29 mouse cellular contexts compared by ENCODE assay signal in the genomic region with DNA sequence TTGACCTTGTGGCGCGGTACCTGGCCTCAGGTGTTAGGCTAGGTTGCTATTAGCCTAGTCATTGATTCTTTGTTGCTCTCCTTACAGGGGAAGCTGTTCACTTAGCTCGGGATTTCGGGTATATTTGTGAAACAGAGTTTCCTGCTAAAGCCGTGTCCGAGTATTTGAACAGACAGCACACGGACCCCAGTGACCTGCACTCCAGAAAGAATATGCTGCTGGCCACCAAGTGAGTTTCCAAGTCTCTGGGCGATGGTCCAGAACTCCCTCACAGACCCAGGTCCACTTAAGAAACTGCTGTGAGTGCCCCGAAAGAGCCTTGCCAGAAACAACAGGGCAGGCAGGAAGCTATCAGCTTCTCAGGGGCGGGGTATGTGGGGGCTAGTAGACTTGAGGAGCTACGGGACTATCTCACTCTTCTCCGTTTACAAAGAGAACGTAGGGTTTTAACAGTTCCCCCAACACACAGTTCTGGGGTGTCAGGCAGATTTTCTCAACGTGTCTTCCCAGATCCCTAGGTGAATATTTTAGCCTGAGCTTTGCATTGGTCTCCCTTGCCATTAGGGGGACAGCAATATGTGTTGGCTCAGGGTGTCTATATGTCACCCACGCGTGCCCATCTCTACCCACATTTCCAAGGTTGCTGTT. TPM values are rescaled to one million over a fixed set of nuclear protein-coding genes. Genes with fewer than 3 reads are reported as not detected.
DNase-seq lines count a peak whose midpoint lies in the region; ATAC-seq lines count a peak whose summit lies in the region.
"Had no signal": no experiment of that assay in that cellular context is flagged by ENCODE, and none has a peak within 500 bp of the region (broad histone marks: within the 10 kb centered on the region; RNA-seq: fewer than 3 reads in every experiment).

No protein-coding gene starts in this region.

- peaks cover 93% of the 10 kb centered on the region for H3K27me3 ChIP-seq in midbrain, embryonic 11.5 days (ENCODE audit: control insufficient read depth, insufficient read depth, low read length)
- H3K27me3 ChIP-seq in midbrain, embryonic 10.5 days (ENCODE audit: low read depth, poor library complexity, severe bottlenecking) = peaks cover 99% of the 10 kb centered on the region
- peaks cover 61% of the 10 kb centered on the region for H3K27me3 ChIP-seq in limb, embryonic 15.5 days

- ATAC-seq in midbrain, embryonic 11.5 days (ENCODE audit: low FRiP score) = no peak
- ATAC-seq in limb, embryonic 15.5 days (ENCODE audit: insufficient number of reproducible peaks, low FRiP score, low TSS enrichment, low read depth) = peak; percentile 21; the same call in 1 of the 2 replicates
- ATAC-seq: forebrain, embryonic 16.5 days had no signal

- WGBS in midbrain, embryonic 11.5 days = 1% methylated on average over 16 of the region's 16 CpGs
- 3% methylated on average over 16 of the region's 16 CpGs for WGBS in midbrain, embryonic 10.5 days
- WGBS in limb, embryonic 15.5 days = 5% methylated on average over 16 of the region's 16 CpGs

- H3K36me3 ChIP-seq in midbrain, embryonic 11.5 days (ENCODE audit: control insufficient read depth, insufficient read depth, low read length) = no peaks in the 10 kb centered on the region
- H3K36me3 ChIP-seq in midbrain, embryonic 10.5 days = no peaks in the 10 kb centered on the region
- H3K36me3 ChIP-seq in limb, embryonic 15.5 days = no peaks in the 10 kb centered on the region
- H3K36me3 ChIP-seq: heart, embryonic 12.5 days; hindbrain, embryonic 10.5 days; liver, embryonic 13.5 days; neural tube, embryonic 12.5 days; stomach, embryonic 15.5 days had no signal

- DNase-seq in embryo, embryonic 11 days = peak; percentile 21
- no peak for DNase-seq in embryo, embryonic 9.5 days (ENCODE audit: extremely low spot score)
- DNase-seq in midbrain, embryonic 11.5 days (ENCODE audit: low spot score, missing footprints) = peak; percentile 94
- no peak for DNase-seq in midbrain, embryonic 10.5 days (ENCODE audit: low spot score)
- no peak for DNase-seq in left cerebral cortex, adult 9 months (ENCODE audit: low spot score in 2 of 2)
- DNase-seq in lung, postnatal 25 days (ENCODE audit: low spot score) = no peak
- DNase-seq: adrenal gland, postnatal 14 days; cerebellum, adult 9-10 months; gastrocnemius, postnatal 14 days; heart, adult 11 months; heart, postnatal 10 days; kidney, adult 11 months; layer of hippocampus, adult 9-11 months; left cerebral cortex, postnatal 4 days; liver, embryonic 13.5 days; lung, adult 2 months; lung, postnatal 36 days; right cerebral cortex, adult 18-20 months; right cerebral cortex, postnatal 4 days; thymus, postnatal 36 days had no signal

- H3K4me3 ChIP-seq in midbrain, embryonic 11.5 days (ENCODE audit: low read depth, low read length) = no peak overlapping the region
- no peak overlapping the region for H3K4me3 ChIP-seq in midbrain, embryonic 10.5 days
- no peak overlapping the region for H3K4me3 ChIP-seq in limb, embryonic 15.5 days
- H3K4me3 ChIP-seq: heart, embryonic 12.5 days; hindbrain, embryonic 10.5 days; left cerebral cortex, adult 2 months; liver, embryonic 13.5 days; megakaryocyte, embryonic 14.5 days; neural tube, embryonic 12.5 days; stomach, embryonic 15.5 days had no signal

- no peak overlapping the region for H3K9ac ChIP-seq in midbrain, embryonic 11.5 days (ENCODE audit: low read length)
- no peak overlapping the region for H3K9ac ChIP-seq in limb, embryonic 15.5 days
- H3K9ac ChIP-seq: heart, embryonic 12.5 days; liver, embryonic 13.5 days; neural tube, embryonic 12.5 days; stomach, embryonic 15.5 days had no signal

- H3K4me2 ChIP-seq in midbrain, embryonic 11.5 days = no peak overlapping the region
- H3K4me2 ChIP-seq in limb, embryonic 15.5 days = no peak overlapping the region
- H3K4me2 ChIP-seq: heart, embryonic 12.5 days; liver, embryonic 13.5 days; neural tube, embryonic 12.5 days; stomach, embryonic 15.5 days had no signal

- no peak overlapping the region for H3K27ac ChIP-seq in midbrain, embryonic 11.5 days (ENCODE audit: low read depth, low read length)
- no peak overlapping the region for H3K27ac ChIP-seq in midbrain, embryonic 10.5 days (replicated peaks)
- H3K27ac ChIP-seq in limb, embryonic 15.5 days = peak overlapping the region; percentile 61
- H3K27ac ChIP-seq: hindbrain, embryonic 10.5 days; left cerebral cortex, adult 2 months; liver, embryonic 13.5 days; neural tube, embryonic 12.5 days; stomach, embryonic 15.5 days had no signal

- no peaks in the 10 kb centered on the region for H3K9me3 ChIP-seq in midbrain, embryonic 11.5 days (ENCODE audit: control insufficient read depth, low read length)
- H3K9me3 ChIP-seq in midbrain, embryonic 10.5 days (replicated peaks) = no peaks in the 10 kb centered on the region
- H3K9me3 ChIP-seq in limb, embryonic 15.5 days = no peaks in the 10 kb centered on the region
- H3K9me3 ChIP-seq: heart, embryonic 12.5 days; hindbrain, embryonic 10.5 days; liver, embryonic 13.5 days; megakaryocyte, embryonic 14.5 days; neural tube, embryonic 12.5 days; stomach, embryonic 15.5 days had no signal

- peaks cover 2% of the 10 kb centered on the region; the same call in 1 of the 2 replicates for H3K4me1 ChIP-seq in midbrain, embryonic 11.5 days (ENCODE audit: control insufficient read depth, insufficient read depth, low read length)
- peaks cover 11% of the 10 kb centered on the region for H3K4me1 ChIP-seq in midbrain, embryonic 10.5 days
- H3K4me1 ChIP-seq in limb, embryonic 15.5 days = peaks cover 12% of the 10 kb centered on the region; the same call in 1 of the 2 replicates
- H3K4me1 ChIP-seq: heart, embryonic 12.5 days; liver, embryonic 13.5 days; neural tube, embryonic 12.5 days; stomach, embryonic 15.5 days had no signal

RNA-seq across cellular contexts. Expression of a gene that starts 22.3 kb away (rescaled TPM):
- 34.0 and 37.0 TPM in 2 replicates for polyA plus RNA-seq in midbrain, embryonic 11.5 days (2014; fragmentation: Nextera tagmentation; extraction: Ambion mirVana)
- 24.7 and 33.7 TPM in 2 replicates for polyA plus RNA-seq in midbrain, embryonic 10.5 days (2016; fragmentation: Nextera tagmentation; extraction: Ambion mirVana)
- 57.8 and 59.6 TPM in 2 replicates for polyA plus RNA-seq in limb, embryonic 15.5 days (2015; fragmentation: Nextera tagmentation; extraction: Ambion mirVana)
- polyA plus RNA-seq: large intestine, adult 2 months; lung, adult 2 months had no signal

Comparison
In these comparisons a context has a peak if more than half of its experiments do, and no peak if none do; other contexts are left out.
1. DNase-seq: peak in embryo, embryonic 11 days (single experiment) and midbrain, embryonic 11.5 days (single experiment); none in embryo, embryonic 9.5 days (single experiment), midbrain, embryonic 10.5 days (single experiment), left cerebral cortex, adult 9 months (0 of 2) and lung, postnatal 25 days (single experiment).